Mouse (Mus musculus): ENCODE results near the gene Gm17387. TPM values are rescaled to one million over a fixed set of nuclear protein-coding genes. Genes with fewer than 3 reads are reported as not detected.

Gene Gm17387
- polyA plus RNA-seq, 1 experiment from 2014 or later: not detected

DNA sequence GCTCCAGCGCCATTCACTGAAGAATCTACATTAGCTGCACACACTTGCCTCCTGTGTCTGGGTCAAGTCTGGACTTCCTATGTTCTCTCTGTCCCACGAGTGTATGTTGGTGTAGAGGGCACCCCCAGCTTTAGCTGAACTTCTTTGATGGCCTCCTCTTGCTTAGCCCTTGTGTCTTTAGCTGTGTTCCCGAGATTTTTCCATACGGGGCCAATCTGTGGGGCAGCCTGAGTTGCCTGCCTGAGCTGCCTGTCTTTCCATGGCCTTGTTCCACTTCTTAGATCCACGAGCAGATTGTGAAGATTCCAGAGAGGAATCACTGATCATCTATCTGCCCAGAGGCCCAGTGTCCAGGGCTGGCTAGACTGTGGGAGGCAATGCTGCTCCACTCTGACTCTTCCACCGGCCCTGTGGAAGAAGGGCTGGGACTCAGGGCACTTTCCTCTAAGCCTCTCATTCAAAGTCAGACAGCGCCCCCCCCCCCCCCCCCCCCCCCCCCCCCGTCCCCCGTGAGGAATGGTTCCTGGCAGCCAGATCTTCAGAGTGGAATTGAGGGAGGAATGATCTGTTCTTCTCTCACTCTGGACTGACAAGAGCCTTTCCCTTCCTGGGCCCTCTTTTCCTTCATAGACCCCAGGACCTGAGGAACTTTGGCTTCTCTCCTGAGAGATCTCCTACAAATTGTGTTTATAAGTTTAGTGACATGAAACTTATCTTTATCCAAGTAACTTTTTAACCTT is 12.1 kb downstream of the Gm17387 start:
- no peaks in the 10 kb centered on the region for H3K27me3 ChIP-seq

GRCm38 (mm10) chr7:141041661-141042060 is 12.7 kb downstream of the Gm17387 start:
- WGBS: 31% methylated on average over 5 of the region's 5 CpGs
- peak; percentile 81; the same call in 1 of the 2 replicates for ATAC-seq (ENCODE audit: low FRiP score)

More for the DNA sequence above, 12.1 kb downstream of the Gm17387 start:
- H3K9me3 ChIP-seq: no peaks in the 10 kb centered on the region
- WGBS: 45% methylated on average over 6 of the region's 9 CpGs
- H3K9ac ChIP-seq: no peak overlapping the region
- H3K4me3 ChIP-seq: no peak overlapping the region
- H3K4me2 ChIP-seq: 0 out of 2 replicates have a peak overlapping the region, but pooled peaks have one; percentile 4
- no peaks in the 10 kb centered on the region for H3K36me3 ChIP-seq
- no peaks in the 10 kb centered on the region for H3K4me1 ChIP-seq (replicated peaks)
- H3K27ac ChIP-seq: peak overlapping the region; percentile 62
- no peak for ATAC-seq (ENCODE audit: low FRiP score)

DNA sequence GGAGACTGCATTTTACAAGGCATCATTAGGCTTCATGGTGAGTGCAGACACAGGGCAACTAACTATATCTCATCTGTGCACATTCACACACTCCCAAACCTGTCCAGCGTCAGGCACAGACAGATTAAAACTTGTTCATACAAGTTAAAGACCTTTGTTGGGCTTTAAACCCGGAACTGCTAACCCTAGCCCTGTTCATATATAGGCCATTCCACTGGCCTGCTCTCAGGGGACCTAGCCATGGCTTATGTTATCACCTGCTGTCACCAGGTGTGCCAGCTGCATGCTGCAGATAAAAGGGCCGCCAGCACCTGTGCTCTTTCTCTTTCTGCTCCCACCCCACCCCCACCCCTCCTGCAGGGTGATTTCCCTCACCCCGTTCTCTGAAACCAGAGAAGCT is 13.6 kb downstream of the Gm17387 start:
- H3K4me1 ChIP-seq (replicated peaks): peaks cover 7% of the 10 kb centered on the region
- WGBS: 64% methylated on average over 4 of the region's 4 CpGs
- H3K9ac ChIP-seq: no peak overlapping the region
- no peaks in the 10 kb centered on the region for H3K27me3 ChIP-seq
- no peaks in the 10 kb centered on the region for H3K9me3 ChIP-seq
- no peak overlapping the region for H3K4me2 ChIP-seq
- ATAC-seq (ENCODE audit: low FRiP score): no peak
- H3K27ac ChIP-seq: no peak overlapping the region
- H3K36me3 ChIP-seq: no peaks in the 10 kb centered on the region
- no peak overlapping the region for H3K4me3 ChIP-seq

More at GRCm38 (mm10) chr7:141041661-141042060, 12.7 kb downstream of the Gm17387 start:
- Histone ChIP-seq H3K4me2 (no peak overlapping the region), H3K27ac (peak overlapping the region; percentile 60), H3K36me3 (no peaks in the 10 kb centered on the region), H3K9ac (no peak overlapping the region), H3K9me3 (no peaks in the 10 kb centered on the region), H3K4me1 (replicated peaks) (no peaks in the 10 kb centered on the region), H3K27me3 (no peaks in the 10 kb centered on the region), H3K4me3 (no peak overlapping the region)

DNA sequence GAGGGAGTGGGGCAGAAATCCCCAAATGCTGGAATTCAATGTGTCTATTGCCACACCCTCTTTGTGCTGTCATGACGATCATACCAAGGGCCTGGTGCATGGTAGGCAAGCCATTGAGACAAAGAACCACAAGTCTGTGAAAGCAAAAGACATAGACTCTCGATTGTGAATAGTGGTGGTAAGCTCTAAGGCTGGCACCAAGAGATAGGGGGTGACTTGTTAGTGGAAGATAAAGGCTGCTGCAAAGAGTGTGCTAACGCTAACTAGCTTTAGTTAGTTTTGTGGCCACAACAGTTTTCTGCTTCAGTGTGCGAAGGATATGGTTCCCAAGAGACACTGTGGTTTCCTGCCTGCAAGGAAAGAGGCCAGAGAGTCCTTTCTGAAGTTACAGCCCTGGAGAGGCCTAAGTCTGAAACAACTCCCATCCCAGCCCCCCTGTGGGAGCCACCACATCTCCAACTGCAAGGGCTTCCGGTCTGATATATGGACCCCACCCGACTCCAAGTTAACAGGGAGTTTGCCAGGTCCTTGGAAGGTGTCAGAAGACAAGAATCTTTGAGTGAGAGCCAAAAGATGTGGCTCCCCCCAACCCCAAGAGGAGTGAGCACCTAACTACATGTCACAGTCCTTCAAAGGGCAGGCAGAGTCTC is 18.1 kb downstream of the Gm17387 start:
- H3K4me3 ChIP-seq: no peak overlapping the region
- H3K27me3 ChIP-seq: no peaks in the 10 kb centered on the region
- peak overlapping the region; percentile 44 for H3K27ac ChIP-seq
- peaks cover 12% of the 10 kb centered on the region for H3K4me1 ChIP-seq (replicated peaks)
- no peaks in the 10 kb centered on the region for H3K9me3 ChIP-seq
- H3K9ac ChIP-seq: peak overlapping the region; percentile 43; the same call in 1 of the 2 replicates
- ATAC-seq (ENCODE audit: low FRiP score): no peak
- 69% methylated on average over 6 of the region's 6 CpGs for WGBS
- H3K4me2 ChIP-seq: peak overlapping the region; percentile 76
- H3K36me3 ChIP-seq: no peaks in the 10 kb centered on the region

GRCm38 (mm10) chr7:141047581-141048225 is 18.8 kb downstream of the Gm17387 start:
- 4% methylated on average over 15 of the region's 19 CpGs for WGBS
- peaks cover 12% of the 10 kb centered on the region for H3K4me1 ChIP-seq (replicated peaks)
- peak overlapping the region; percentile 76 for H3K4me2 ChIP-seq
- H3K9me3 ChIP-seq: no peaks in the 10 kb centered on the region
- peak overlapping the region; percentile 69 for H3K9ac ChIP-seq
- no peaks in the 10 kb centered on the region for H3K36me3 ChIP-seq
- peak; percentile 89 for ATAC-seq (ENCODE audit: low FRiP score)
- peak overlapping the region; percentile 61 for H3K27ac ChIP-seq
- peak overlapping the region; percentile 35 for H3K4me3 ChIP-seq
- no peaks in the 10 kb centered on the region for H3K27me3 ChIP-seq

DNA sequence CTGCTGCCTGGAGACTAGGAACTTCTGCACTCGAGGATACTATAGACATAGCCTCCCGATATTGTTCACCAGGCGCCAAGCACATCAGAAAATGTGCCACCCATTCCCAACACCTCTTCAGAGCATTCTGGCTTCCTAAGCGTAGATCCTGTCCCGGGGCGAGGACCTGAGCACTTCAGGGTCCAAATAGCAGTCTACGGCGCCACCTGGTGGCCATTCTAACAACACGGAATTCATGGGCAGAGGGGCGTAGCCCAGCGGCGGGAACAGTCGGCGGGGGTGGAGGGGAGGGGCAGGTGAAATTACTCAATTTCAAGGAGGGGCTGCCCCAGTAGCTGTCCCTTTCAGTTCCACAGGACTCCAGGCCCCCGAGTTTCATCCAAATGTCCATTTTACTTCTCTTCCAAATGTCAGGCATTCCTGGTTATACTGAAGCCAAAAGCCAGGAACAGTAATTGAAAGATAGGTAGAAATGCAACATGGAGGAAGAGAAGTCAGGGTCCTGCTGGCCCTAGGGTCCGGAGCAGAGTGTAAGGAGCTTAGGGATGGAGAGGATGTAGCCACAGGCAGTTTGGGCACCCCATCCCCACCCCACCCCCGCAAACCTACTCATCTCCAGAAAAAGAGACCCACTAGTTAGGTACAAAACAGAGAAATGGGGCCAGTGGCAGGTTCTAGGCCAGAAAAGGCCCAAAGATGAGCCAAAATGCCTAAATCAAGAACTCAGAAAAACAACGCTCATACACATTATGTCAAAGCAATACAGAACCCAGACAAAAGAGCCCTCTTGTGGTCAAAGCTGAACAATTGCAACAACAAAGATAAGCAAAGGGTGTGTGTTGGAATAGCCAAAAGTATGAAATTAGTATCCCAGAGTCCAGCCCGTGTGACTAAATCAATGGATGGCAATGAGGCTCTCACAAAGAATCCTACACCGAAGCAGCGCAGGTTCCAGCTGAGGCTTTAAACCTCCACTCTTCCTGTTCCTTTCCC is 19.6 kb downstream of the Gm17387 start:
- Histone ChIP-seq H3K36me3 (no peaks in the 10 kb centered on the region), H3K27ac (peak overlapping the region; percentile 61), H3K4me1 (replicated peaks) (peaks cover 12% of the 10 kb centered on the region), H3K9me3 (no peaks in the 10 kb centered on the region), H3K4me3 (peak overlapping the region; percentile 35), H3K9ac (peak overlapping the region; percentile 69), H3K27me3 (no peaks in the 10 kb centered on the region), H3K4me2 (peak overlapping the region; percentile 76)
- ATAC-seq (ENCODE audit: low FRiP score): peak; percentile 94
- WGBS: 12% methylated on average over 21 of the region's 21 CpGs

DNA sequence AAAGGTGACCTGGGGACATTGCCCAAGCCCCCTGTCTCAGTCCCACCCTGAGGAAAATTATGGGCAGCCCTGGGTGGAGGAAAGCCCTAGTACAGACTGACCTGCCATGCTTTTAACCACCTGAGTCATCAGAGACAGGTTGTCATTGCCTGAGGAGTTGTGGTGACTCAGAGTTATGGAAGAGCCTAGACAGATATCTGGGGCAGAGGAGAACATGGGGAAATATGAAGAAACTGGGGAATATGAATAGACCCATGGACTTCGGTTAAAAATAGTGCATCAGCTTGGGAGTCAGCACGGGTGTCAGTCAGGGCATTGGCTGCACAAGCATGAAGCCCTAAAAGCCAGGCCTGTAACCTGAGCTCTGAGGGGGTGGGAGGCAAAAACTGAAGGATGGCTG is 20.4 kb downstream of the Gm17387 start:
- WGBS: 89% methylated on average over 2 of the region's 2 CpGs
- peaks cover 12% of the 10 kb centered on the region for H3K4me1 ChIP-seq (replicated peaks)
- no peaks in the 10 kb centered on the region for H3K27me3 ChIP-seq
- no peaks in the 10 kb centered on the region for H3K9me3 ChIP-seq
- H3K9ac ChIP-seq: no peak overlapping the region
- no peaks in the 10 kb centered on the region for H3K36me3 ChIP-seq
- H3K4me2 ChIP-seq: no peak overlapping the region
- 0 out of 2 replicates have a peak, but pooled peaks have one; percentile 1 for ATAC-seq (ENCODE audit: low FRiP score)
- no peak overlapping the region for H3K4me3 ChIP-seq
- H3K27ac ChIP-seq: no peak overlapping the region; the same call in 1 of the 2 replicates

DNA sequence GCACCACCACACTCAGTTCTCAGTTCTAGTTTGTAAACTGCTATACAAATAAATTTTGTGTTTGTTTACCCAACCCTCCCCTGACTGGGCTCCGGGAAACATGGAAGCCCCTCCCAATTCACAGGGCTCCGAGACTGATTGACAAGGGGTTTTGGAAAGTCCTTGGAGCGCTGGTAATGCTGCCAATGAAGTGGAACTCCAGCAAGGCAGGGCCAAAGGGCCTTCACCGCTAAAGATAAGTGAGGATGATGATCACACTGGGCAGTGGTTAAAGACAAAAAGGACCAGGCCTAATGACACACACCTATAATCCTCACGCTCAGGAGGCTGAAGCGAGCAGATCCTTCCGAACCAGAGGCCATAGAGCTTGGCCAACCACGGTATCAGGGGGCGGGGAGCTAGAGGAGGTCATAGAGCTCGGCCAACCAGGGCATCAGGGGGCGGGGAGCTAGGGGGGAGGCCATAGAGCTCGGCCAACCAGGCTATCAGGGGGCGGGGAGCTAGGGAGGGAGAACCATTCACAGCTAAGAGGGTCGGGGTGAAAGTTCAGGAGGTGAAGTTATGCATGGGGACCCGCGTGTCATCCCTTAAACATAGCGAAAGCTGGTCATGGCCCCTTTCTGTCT is 22.2 kb downstream of the Gm17387 start:
- H3K27ac ChIP-seq: no peak overlapping the region
- peaks cover 12% of the 10 kb centered on the region for H3K4me1 ChIP-seq (replicated peaks)
- no peaks in the 10 kb centered on the region for H3K27me3 ChIP-seq
- no peak overlapping the region for H3K4me2 ChIP-seq
- H3K9me3 ChIP-seq: peaks cover 4% of the 10 kb centered on the region; the same call in 1 of the 2 replicates
- 0 out of 2 replicates have a peak, but pooled peaks cover 3% of the 10 kb centered on the region for H3K36me3 ChIP-seq
- 70% methylated on average over 17 of the region's 17 CpGs for WGBS
- H3K4me3 ChIP-seq: no peak overlapping the region
- no peak overlapping the region for H3K9ac ChIP-seq
- no peak for ATAC-seq (ENCODE audit: low FRiP score)

- no peak overlapping the region for H3K4me3 ChIP-seq
- H3K4me2 ChIP-seq: no peak overlapping the region
- 91% methylated on average over 4 of the region's 4 CpGs for WGBS
These were observed 23.1 kb downstream of the Gm17387 start for GRCm38 (mm10) chr7:141052016-141052415.

GRCm38 (mm10) chr7:141052421-141052820 is 23.5 kb downstream of the Gm17387 start:
- no peak for ATAC-seq (ENCODE audit: low FRiP score)
- Histone ChIP-seq H3K4me3 (no peak overlapping the region), H3K4me2 (no peak overlapping the region), H3K4me1 (replicated peaks) (peaks cover 6% of the 10 kb centered on the region), H3K9me3 (peaks cover 4% of the 10 kb centered on the region; the same call in 1 of the 2 replicates), H3K27me3 (no peaks in the 10 kb centered on the region), H3K36me3 (peaks cover 8% of the 10 kb centered on the region; the same call in 1 of the 2 replicates), H3K27ac (no peak overlapping the region), H3K9ac (no peak overlapping the region)
- WGBS: 86% methylated on average over 2 of the region's 2 CpGs

More at GRCm38 (mm10) chr7:141052016-141052415, 23.1 kb downstream of the Gm17387 start:
- ATAC-seq (ENCODE audit: low FRiP score): no peak
- Histone ChIP-seq H3K9me3 (peaks cover 4% of the 10 kb centered on the region; the same call in 1 of the 2 replicates), H3K36me3 (peaks cover 8% of the 10 kb centered on the region; the same call in 1 of the 2 replicates), H3K27ac (no peak overlapping the region), H3K9ac (no peak overlapping the region), H3K4me1 (replicated peaks) (peaks cover 10% of the 10 kb centered on the region), H3K27me3 (no peaks in the 10 kb centered on the region)

DNA sequence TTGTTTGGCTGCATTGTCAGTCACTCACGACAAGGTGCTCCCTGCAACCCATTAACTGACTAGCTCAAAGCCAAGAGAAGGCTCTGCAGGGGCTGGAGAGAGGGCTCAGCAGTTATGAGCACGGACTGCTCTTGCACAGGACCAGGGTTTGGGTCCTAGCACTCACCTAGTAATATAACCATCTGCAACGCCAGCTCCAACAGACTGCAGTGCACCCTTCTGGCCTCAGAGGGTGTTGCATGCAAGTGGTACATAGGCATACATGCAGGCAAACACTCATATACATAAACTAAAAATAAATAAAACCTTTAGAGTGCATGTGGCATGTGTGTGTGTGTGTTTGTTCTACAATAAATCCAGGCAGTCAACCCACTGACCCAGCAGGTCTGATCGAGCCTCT is 26.9 kb downstream of the Gm17387 start:
- Histone ChIP-seq H3K27me3 (no peaks in the 10 kb centered on the region), H3K9ac (no peak overlapping the region), H3K27ac (no peak overlapping the region), H3K9me3 (peaks cover 4% of the 10 kb centered on the region; the same call in 1 of the 2 replicates), H3K4me3 (no peak overlapping the region), H3K4me1 (replicated peaks) (peaks cover 13% of the 10 kb centered on the region), H3K4me2 (no peak overlapping the region), H3K36me3 (peaks cover 8% of the 10 kb centered on the region; the same call in 1 of the 2 replicates)
- ATAC-seq (ENCODE audit: low FRiP score): no peak
- WGBS: 86% methylated on average over 4 of the region's 4 CpGs

All from hindbrain, embryonic 13.5 days (tissue).